ENCODE assay signal across 26 mouse cellular contexts in genomic region chr8:94658031-94658430, GRCm38 (mm10). TPM values are rescaled to one million over a fixed set of nuclear protein-coding genes. Genes with fewer than 3 reads are reported as not detected.
DNase-seq lines count a peak whose midpoint lies in the region; ATAC-seq and TF ChIP-seq lines count a peak whose summit lies in the region.
"Had no signal": no experiment of that assay in that cellular context is flagged by ENCODE, and none has a peak within 500 bp of the region (broad histone marks: within the 10 kb centered on the region; RNA-seq: fewer than 3 reads in every experiment).

No protein-coding gene starts in this region.

- H3K27ac ChIP-seq in gastrocnemius, adult 2 months, result no peak overlapping the region
- H3K27ac ChIP-seq in left cerebral cortex, adult 2 months, result no peak overlapping the region
- H3K27ac ChIP-seq in kidney, embryonic 16.5 days (ENCODE audit: low read length), result no peak overlapping the region
- H3K27ac ChIP-seq: embryonic facial prominence, embryonic 10.5 days; heart, embryonic 10.5 days; kidney, embryonic 15.5 days; limb, embryonic 12.5 days; lung, embryonic 15.5 days; neural tube, embryonic 13.5 days; stomach, embryonic 15.5 days had no signal

- intact Hi-C loops in gastrocnemius, adult 2 months (cut with DNase I), result no loop called here
- intact Hi-C loops in left cerebral cortex, adult 2 months (cut with DNase I), result no loop called here
- intact Hi-C loops in left cerebral cortex, postnatal 25 days (cut with DNase I), result no loop called here

- DNase-seq in gastrocnemius, adult 2 months, result no peak
- no peak for DNase-seq in gastrocnemius, postnatal 10 days
- no peak for DNase-seq in left cerebral cortex, adult 2 months (ENCODE audit: extremely low spot score in 1 of 2, low spot score in 2 of 2)
- DNase-seq in left cerebral cortex, postnatal 25 days (ENCODE audit: low spot score in 2 of 2), result no peak
- DNase-seq in 3T3-L1 (ENCODE audit: low read depth, low spot score), result peak; percentile 37
- peak; percentile 39 for DNase-seq in NIH3T3 (ENCODE audit: low read depth)
- DNase-seq in frontal cortex, postnatal 10 days (ENCODE audit: low spot score in 2 of 2), result no peak
- DNase-seq: adrenal gland, adult 8-10 months; B cell, adult 2 months; cerebellum, adult 11-12 months; cerebellum, postnatal 25 days; heart, postnatal 14 days; spleen, adult 18-20 months; thymus, postnatal 14 days had no signal

- no peak overlapping the region for H3K4me2 ChIP-seq in kidney, embryonic 16.5 days (replicated peaks; ENCODE audit: low read depth, low read length)
- H3K4me2 ChIP-seq: kidney, embryonic 15.5 days; limb, embryonic 12.5 days; lung, embryonic 15.5 days; neural tube, embryonic 13.5 days; stomach, embryonic 15.5 days had no signal

- H3K9me3 ChIP-seq in kidney, embryonic 16.5 days (ENCODE audit: low read length), result no peaks in the 10 kb centered on the region
- H3K9me3 ChIP-seq: embryonic facial prominence, embryonic 10.5 days; G1E; heart, embryonic 10.5 days; kidney, embryonic 15.5 days; limb, embryonic 12.5 days; lung, embryonic 15.5 days; neural tube, embryonic 13.5 days; stomach, embryonic 15.5 days had no signal

- whole genome bisulfite sequencing in kidney, embryonic 16.5 days, result 90% methylated on average over 2 of the region's 2 CpGs

- peaks cover 25% of the 10 kb centered on the region for H3K36me3 ChIP-seq in kidney, embryonic 16.5 days (ENCODE audit: insufficient read depth, low read length)

- H3K27me3 ChIP-seq in kidney, embryonic 16.5 days (ENCODE audit: insufficient read depth, low read length), result no peaks in the 10 kb centered on the region
- H3K27me3 ChIP-seq: kidney, embryonic 15.5 days; limb, embryonic 12.5 days; lung, embryonic 15.5 days; neural tube, embryonic 13.5 days; stomach, embryonic 15.5 days had no signal

- peak; percentile 43 for TF ChIP-seq CTCF in gastrocnemius, adult 2 months (IDR thresholded peaks at IDR 0.05)
- peak; percentile 30 for TF ChIP-seq CTCF in left cerebral cortex, adult 2 months (IDR thresholded peaks at IDR 0.05)

- no peaks in the 10 kb centered on the region for H3K4me1 ChIP-seq in kidney, embryonic 16.5 days (ENCODE audit: insufficient read depth, low read length)
- H3K4me1 ChIP-seq: embryonic facial prominence, embryonic 10.5 days; heart, embryonic 10.5 days; kidney, embryonic 15.5 days; limb, embryonic 12.5 days; lung, embryonic 15.5 days; neural tube, embryonic 13.5 days; stomach, embryonic 15.5 days had no signal

- no peak for ATAC-seq in kidney, embryonic 16.5 days (ENCODE audit: low FRiP score, low TSS enrichment)
- ATAC-seq: forebrain, embryonic 14.5 days; hindbrain, embryonic 16.5 days had no signal

- H3K9ac ChIP-seq in kidney, embryonic 16.5 days (replicated peaks; ENCODE audit: low read length), result no peak overlapping the region
- H3K9ac ChIP-seq: kidney, embryonic 15.5 days; limb, embryonic 12.5 days; lung, embryonic 15.5 days; neural tube, embryonic 13.5 days; stomach, embryonic 15.5 days had no signal

- H3K4me3 ChIP-seq in gastrocnemius, adult 2 months, result no peak overlapping the region
- no peak overlapping the region for H3K4me3 ChIP-seq in left cerebral cortex, adult 2 months
- no peak overlapping the region for H3K4me3 ChIP-seq in kidney, embryonic 16.5 days (ENCODE audit: low read length)
- H3K4me3 ChIP-seq: embryonic facial prominence, embryonic 10.5 days; heart, embryonic 10.5 days; kidney, embryonic 15.5 days; limb, embryonic 12.5 days; lung, embryonic 15.5 days; neural tube, embryonic 13.5 days; stomach, embryonic 15.5 days had no signal

RNA-seq across cellular contexts. Expression of gene Arl2bp, which starts 8.4 kb away (rescaled TPM):
- 10 to 100 TPM; 42.0 to 51.2 TPM for total RNA-seq in gastrocnemius, adult 2 months (2021)
- 10 to 100 TPM; 73.8 to 76.3 TPM for total RNA-seq in gastrocnemius, postnatal 10 days (2021)
- total RNA-seq in left cerebral cortex, adult 2 months (2021), result 100 to 1,000 TPM; 147 TPM
- 100 to 1,000 TPM; 157 to 158 TPM for total RNA-seq in left cerebral cortex, postnatal 25 days (2021)
- 133 and 135 TPM in 2 replicates for polyA plus RNA-seq in kidney, embryonic 16.5 days (2015; fragmentation: Nextera tagmentation; extraction: Ambion mirVana)

RNA-seq across cellular contexts. Expression of gene Pllp, which starts 38.0 kb away (rescaled TPM):
- 1 to 10 TPM in 1 of 2 experiments, under 1 TPM in 1; 0.86 to 1.0 TPM for total RNA-seq in gastrocnemius, adult 2 months (2021)
- 10 to 100 TPM in 1 of 2 experiments, 1 to 10 TPM in 1; 7.1 to 11.7 TPM for total RNA-seq in gastrocnemius, postnatal 10 days (2021)
- 10 to 100 TPM; 27.3 to 30.0 TPM for total RNA-seq in left cerebral cortex, adult 2 months (2021)
- 10 to 100 TPM; 37.5 to 40.2 TPM for total RNA-seq in left cerebral cortex, postnatal 25 days (2021)
- 19.6 and 20.8 TPM in 2 replicates for polyA plus RNA-seq in kidney, embryonic 16.5 days (2015; fragmentation: Nextera tagmentation; extraction: Ambion mirVana)
- total RNA-seq: megakaryocyte, adult 5-6 weeks had no signal
- polyA plus RNA-seq: G1E had no signal

RNA-seq across cellular contexts. Expression of gene Fam192a, which starts 56.2 kb away (rescaled TPM):
- 10 to 100 TPM; 17.9 to 22.6 TPM for total RNA-seq in gastrocnemius, adult 2 months (2021)
- 10 to 100 TPM; 24.6 to 25.9 TPM for total RNA-seq in gastrocnemius, postnatal 10 days (2021)
- total RNA-seq in left cerebral cortex, adult 2 months (2021), result 10 to 100 TPM; 34.8 to 38.3 TPM
- total RNA-seq in left cerebral cortex, postnatal 25 days (2021), result 10 to 100 TPM; 37.2 to 44.9 TPM
- polyA plus RNA-seq in kidney, embryonic 16.5 days (2015; fragmentation: Nextera tagmentation; extraction: Ambion mirVana), result 63.2 and 69.2 TPM in 2 replicates

RNA-seq across cellular contexts. Expression of gene Rspry1, which starts 56.3 kb away (rescaled TPM):
- total RNA-seq in gastrocnemius, adult 2 months (2021), result 10 to 100 TPM in 1 of 2 experiments, 1 to 10 TPM in 1; 8.5 to 10.8 TPM
- total RNA-seq in gastrocnemius, postnatal 10 days (2021), result 10 to 100 TPM; 12.9 to 18.6 TPM
- 10 to 100 TPM; 28.1 to 32.9 TPM for total RNA-seq in left cerebral cortex, adult 2 months (2021)
- total RNA-seq in left cerebral cortex, postnatal 25 days (2021), result 10 to 100 TPM; 26.6 to 30.3 TPM
- 39.1 and 41.4 TPM in 2 replicates for polyA plus RNA-seq in kidney, embryonic 16.5 days (2015; fragmentation: Nextera tagmentation; extraction: Ambion mirVana)

Comparison
In these comparisons a context has a peak if more than half of its experiments do, and no peak if none do; other contexts are left out.
1. DNase-seq: peak in 3T3-L1 (single experiment) and NIH3T3 (single experiment); none in gastrocnemius, adult 2 months (single experiment), gastrocnemius, postnatal 10 days (single experiment), left cerebral cortex, adult 2 months (0 of 2), left cerebral cortex, postnatal 25 days (0 of 2) and frontal cortex, postnatal 10 days (0 of 2).